Mouse (Mus musculus): ENCODE measurements around the gene Dnal4.

DNA sequence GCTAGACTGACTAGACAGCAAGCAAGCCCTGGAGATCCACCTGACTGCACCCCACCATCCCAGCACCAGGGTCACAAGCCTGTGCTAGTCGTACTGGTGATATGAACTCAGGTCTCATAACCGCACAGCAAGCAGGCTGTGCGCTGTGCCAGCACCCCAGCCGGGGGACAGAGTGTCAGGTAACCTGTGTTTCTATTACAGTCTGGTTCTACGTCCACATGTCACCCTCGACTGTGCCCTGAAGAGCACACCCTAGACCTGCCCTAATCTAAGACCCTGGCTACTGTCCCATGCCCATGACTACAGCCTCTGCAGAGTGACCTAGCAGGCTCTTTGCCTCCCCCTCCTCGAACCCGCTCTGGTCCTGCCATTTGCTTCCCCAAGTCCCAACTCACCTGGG is 44.5 kb downstream of the Dnal4 start:
- TF ChIP-seq CTCF (IDR thresholded peaks at IDR 0.05; ENCODE audit: low read depth, low read length) (no peak), POLR2A (IDR thresholded peaks at IDR 0.05; ENCODE audit: insufficient read depth, low read length) (no peak), EP300 (IDR thresholded peaks at IDR 0.05; ENCODE audit: insufficient read depth, low read depth, low read length) (no peak)

All from ES-Bruce4 (cell line).